Mouse (Mus musculus): ENCODE measurements around the gene Ankrd61.

Gene Ankrd61

GRCm38 (mm10) chr5:143893396-143893795 is 4.1 kb downstream of the Ankrd61 start:
- no peak for DNase-seq (ENCODE audit: low read depth, low spot score)

GRCm38 (mm10) chr5:143892255-143892886 is 5.1 kb downstream of the Ankrd61 start:
- DNase-seq (ENCODE audit: low read depth, low spot score) = peak; percentile 36

DNA sequence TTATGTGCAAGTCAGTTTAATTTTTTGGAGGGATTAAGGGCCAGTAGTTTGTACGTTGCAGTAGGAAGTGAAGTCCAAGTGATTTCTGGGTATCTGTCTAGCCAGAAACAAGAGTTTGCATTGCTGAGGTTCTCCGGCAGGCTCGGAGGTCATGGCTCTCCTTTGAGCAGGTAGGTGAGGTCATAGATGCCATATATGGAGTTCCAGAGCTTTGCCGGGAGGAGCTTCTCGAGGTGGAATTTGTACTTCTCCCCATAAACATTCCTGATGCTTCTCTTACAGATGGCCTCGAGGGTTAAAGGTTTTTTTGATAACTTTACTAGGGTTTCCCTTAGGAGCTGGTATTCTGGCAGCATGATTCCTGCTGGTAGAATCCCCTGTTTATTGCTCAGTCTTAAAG is 6.7 kb downstream of the Ankrd61 start:
- peak; percentile 20 for DNase-seq (ENCODE audit: low read depth, low spot score)

DNA sequence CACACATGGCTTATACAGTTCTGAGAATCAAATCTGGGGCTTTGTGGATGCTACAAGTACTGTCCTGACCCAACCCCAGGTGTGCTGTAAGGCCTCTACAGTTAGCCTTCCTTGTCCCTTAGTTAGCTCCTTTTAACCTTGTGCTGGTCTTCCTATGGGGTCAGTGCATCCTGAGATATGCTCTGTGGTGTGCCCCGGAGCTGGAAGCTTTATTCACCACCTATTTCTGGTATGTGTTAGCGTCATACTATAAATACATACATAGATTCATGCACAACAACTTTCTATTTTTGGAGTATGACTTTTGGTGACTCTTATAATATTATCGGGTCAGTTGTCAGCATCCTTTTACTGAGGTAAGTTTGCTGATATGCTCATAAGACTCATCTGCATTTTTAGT is 12.2 kb downstream of the Ankrd61 start:
- DNase-seq (ENCODE audit: low read depth, low spot score) = no peak

DNA sequence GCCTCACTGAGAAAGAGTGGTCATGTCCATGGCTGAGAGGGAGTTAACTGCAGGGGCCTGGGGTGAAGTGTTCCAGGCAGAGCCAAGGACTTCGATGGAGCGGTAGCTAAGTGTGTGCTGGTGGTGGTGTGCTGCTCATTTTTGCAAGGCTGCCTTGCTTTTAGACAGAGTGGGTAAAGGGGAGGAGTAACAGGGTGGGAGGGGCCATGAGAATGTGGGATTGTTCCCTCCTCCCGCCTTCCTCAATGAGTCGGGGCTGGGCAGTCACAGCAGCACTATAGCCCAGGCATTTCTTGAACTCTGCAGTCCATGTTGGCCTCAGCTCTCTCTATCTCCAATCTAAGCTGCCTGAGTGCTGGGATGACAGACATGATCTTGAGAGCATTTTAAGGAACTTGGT is 22.9 kb downstream of the Ankrd61 start:
- peak; percentile 74 for DNase-seq (ENCODE audit: low read depth, low spot score)

DNA sequence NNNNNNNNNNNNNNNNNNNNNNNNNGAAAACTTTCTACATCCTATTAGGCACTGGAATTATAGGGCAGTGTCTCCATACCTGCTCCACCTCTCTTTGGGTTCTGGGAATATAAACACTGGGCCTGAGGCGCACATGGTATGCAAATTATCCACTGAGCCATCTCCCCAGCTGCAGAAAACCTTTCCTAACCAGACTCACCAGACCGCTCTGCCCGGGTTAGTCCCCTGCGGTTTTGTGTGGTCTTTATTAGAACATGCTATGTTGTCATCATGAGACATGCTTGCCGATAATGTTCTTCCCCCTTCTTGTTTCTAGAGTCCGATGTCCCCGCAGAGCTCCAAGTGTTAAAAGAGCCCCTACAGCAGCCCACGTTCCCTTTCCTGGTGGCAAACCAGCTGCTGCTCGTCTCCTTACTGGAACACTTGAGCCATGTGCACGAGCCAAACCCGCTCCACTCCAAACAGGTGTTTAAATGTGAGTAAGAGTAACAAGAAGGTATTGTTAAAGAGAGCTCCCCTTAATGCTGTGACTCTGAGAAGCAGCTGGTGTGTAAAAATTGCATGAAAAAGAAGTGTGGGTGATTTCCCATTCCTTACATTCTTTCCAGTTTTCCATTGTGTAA is 25.8 kb downstream of the Ankrd61 start:
- no peak for DNase-seq (ENCODE audit: low read depth, low spot score)
